Mouse (Mus musculus): ENCODE measurements around the gene Plekha7. TPM values are rescaled to one million over a fixed set of nuclear protein-coding genes. Genes with fewer than 3 reads are reported as not detected.

Plekha7 gene
- polyA plus RNA-seq, 1 experiment = 1.3 TPM

GRCm38 (mm10) chr7:116323331-116323964, 15.3 kb upstream of the Plekha7 start:
- H3K27me3 ChIP-seq (replicated peaks) = peaks cover 2% of the 10 kb centered on the region
- TF ChIP-seq GATA1 (IDR thresholded peaks at IDR 0.05; ENCODE audit: borderline replicate concordance, low read length) (no peak), FLI1 (IDR thresholded peaks at IDR 0.05; ENCODE audit: low read length) (no peak)
- no peaks in the 10 kb centered on the region for H3K36me3 ChIP-seq (replicated peaks; ENCODE audit: low read length)
- H3K4me3 ChIP-seq (replicated peaks) = peak overlapping the region; percentile 82
- H3K9me3 ChIP-seq = no peaks in the 10 kb centered on the region
- peaks cover 10% of the 10 kb centered on the region for H3K4me1 ChIP-seq

DNA sequence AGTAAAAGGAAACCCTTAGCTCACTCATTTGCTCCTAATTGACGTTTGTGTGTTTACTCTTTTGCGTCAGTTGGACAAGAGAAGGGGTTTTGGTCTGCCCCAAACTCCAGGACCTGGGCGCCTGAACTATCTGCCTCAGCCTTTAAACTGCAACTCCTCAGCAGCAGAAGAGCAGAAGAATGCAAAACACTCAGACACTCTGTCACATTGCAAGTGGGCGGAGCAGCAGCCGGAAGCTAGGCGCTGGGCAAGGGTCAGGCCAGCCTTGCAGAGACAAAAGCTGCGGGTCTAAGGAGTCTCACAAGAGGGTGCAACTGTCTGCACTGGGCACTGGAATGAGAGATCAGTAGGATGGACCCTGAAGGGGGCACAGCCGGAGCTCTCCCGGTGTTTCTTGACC, 1.3 kb upstream of the Plekha7 start:
- TF ChIP-seq FLI1 (IDR thresholded peaks at IDR 0.05; ENCODE audit: low read length) (no peak), GATA1 (IDR thresholded peaks at IDR 0.05; ENCODE audit: borderline replicate concordance, low read length) (no peak)
- Histone ChIP-seq H3K36me3 (replicated peaks; ENCODE audit: low read length) (no peaks in the 10 kb centered on the region), H3K4me1 (peaks cover 33% of the 10 kb centered on the region), H3K27me3 (replicated peaks) (peaks cover 54% of the 10 kb centered on the region), H3K4me3 (replicated peaks) (peak overlapping the region; percentile 84), H3K9me3 (no peaks in the 10 kb centered on the region)

- no peaks in the 10 kb centered on the region for H3K9me3 ChIP-seq
- H3K4me1 ChIP-seq = peaks cover 33% of the 10 kb centered on the region
- H3K4me3 ChIP-seq (replicated peaks) = peak overlapping the region; percentile 94
- H3K27me3 ChIP-seq (replicated peaks) = peaks cover 60% of the 10 kb centered on the region
- H3K36me3 ChIP-seq (replicated peaks; ENCODE audit: low read length) = no peaks in the 10 kb centered on the region
- TF ChIP-seq FLI1 (IDR thresholded peaks at IDR 0.05; ENCODE audit: low read length) (no peak), GATA1 (IDR thresholded peaks at IDR 0.05; ENCODE audit: borderline replicate concordance, low read length) (no peak)
These were observed 436 bp upstream of the Plekha7 start for GRCm38 (mm10) chr7:116308632-116308991.

DNA sequence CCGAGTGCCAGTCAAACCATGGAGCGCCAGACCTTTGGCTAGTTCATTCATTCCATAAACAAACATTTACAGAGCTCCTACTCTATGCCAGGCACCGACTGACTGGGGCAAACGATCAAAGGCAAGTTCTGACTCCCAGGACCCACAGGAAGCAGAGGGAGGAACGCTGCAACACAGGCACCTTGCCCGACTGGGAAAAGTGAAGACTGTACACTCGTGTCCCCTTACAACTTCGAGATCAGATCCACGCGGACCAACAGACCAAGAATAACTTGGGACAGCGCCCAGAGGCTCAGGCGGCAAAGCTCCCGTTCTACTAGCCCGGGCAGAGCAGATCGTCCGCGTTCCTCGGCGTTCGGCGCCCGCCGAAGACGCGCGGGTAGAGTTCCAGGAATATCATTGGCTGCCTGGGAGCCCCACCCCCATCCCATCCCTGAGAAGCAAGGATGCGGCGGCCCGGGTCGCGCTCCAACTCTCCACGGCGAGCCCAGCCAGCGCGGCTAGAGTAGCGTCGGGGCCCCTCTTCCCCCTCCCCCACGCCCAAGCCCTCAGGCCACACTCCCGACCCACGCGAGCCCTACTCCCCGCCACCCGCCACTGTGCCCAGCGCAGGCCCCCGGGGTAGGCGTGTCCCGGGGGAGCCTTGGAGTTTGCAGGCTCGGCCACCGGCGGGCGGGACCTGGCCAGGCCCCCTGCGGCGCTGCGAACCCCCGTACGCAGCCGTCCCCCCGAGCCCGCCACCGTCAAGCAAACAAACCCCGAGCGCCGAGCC, 891 bp downstream of the Plekha7 start:
- TF ChIP-seq FLI1 (IDR thresholded peaks at IDR 0.05; ENCODE audit: low read length) (no peak), GATA1 (IDR thresholded peaks at IDR 0.05; ENCODE audit: borderline replicate concordance, low read length) (no peak)
- Histone ChIP-seq H3K4me1 (peaks cover 33% of the 10 kb centered on the region), H3K27me3 (replicated peaks) (peaks cover 61% of the 10 kb centered on the region), H3K36me3 (replicated peaks; ENCODE audit: low read length) (no peaks in the 10 kb centered on the region), H3K4me3 (replicated peaks) (peak overlapping the region; percentile 94), H3K9me3 (no peaks in the 10 kb centered on the region)

DNA sequence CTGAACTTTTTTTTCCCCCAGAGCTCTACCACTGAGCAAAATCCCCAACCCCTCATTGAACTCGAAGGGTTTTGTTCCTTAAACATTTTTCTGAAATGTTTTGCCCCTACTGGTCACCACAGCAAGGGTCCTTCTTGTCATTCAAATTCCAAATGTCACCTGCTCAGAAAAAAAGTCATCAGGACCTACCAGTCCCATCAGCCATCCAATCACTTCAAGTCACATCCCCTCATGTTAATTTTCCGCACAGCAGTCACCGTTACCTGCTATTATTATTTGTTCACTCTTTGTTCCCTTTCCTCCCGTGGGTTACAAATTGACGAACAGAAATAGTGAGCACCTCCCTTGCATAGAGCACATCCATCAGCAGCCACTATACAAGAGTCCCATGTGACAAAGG, 1.6 kb downstream of the Plekha7 start:
- peaks cover 66% of the 10 kb centered on the region for H3K27me3 ChIP-seq (replicated peaks)
- peak overlapping the region; percentile 94 for H3K4me3 ChIP-seq (replicated peaks)
- H3K36me3 ChIP-seq (replicated peaks; ENCODE audit: low read length) = no peaks in the 10 kb centered on the region
- H3K9me3 ChIP-seq = no peaks in the 10 kb centered on the region
- TF ChIP-seq FLI1 (IDR thresholded peaks at IDR 0.05; ENCODE audit: low read length) (no peak), GATA1 (IDR thresholded peaks at IDR 0.05; ENCODE audit: borderline replicate concordance, low read length) (no peak)
- peaks cover 33% of the 10 kb centered on the region for H3K4me1 ChIP-seq

GRCm38 (mm10) chr7:116301661-116302311, 6.4 kb downstream of the Plekha7 start:
- no peaks in the 10 kb centered on the region for H3K9me3 ChIP-seq
- H3K27me3 ChIP-seq (replicated peaks) = peaks cover 56% of the 10 kb centered on the region
- H3K4me3 ChIP-seq (replicated peaks) = no peak overlapping the region
- TF ChIP-seq FLI1 (IDR thresholded peaks at IDR 0.05; ENCODE audit: low read length) (no peak), GATA1 (IDR thresholded peaks at IDR 0.05; ENCODE audit: borderline replicate concordance, low read length) (no peak)
- no peaks in the 10 kb centered on the region for H3K36me3 ChIP-seq (replicated peaks; ENCODE audit: low read length)
- peaks cover 7% of the 10 kb centered on the region for H3K4me1 ChIP-seq

DNA sequence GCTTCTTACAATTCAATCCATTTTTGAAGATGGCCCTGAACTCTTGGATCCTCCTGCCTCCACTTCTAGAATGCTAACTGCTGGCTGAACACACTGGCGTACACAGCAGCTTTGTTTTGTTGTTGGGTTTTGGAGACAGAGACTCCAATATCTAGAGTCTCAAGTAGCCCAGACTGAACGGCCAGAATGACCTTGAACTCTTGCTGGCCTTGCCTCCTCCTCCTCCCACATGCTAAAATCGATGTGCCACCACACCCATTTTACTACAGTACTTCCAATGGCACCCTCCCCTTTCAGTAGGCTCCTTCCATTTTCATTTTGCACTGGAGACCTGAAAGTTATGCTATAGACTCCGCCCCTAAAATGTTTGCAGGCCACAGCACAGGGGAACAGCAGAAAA, 7.0 kb downstream of the Plekha7 start:
- Histone ChIP-seq H3K4me1 (peaks cover 3% of the 10 kb centered on the region; the same call in 1 of the 2 replicates), H3K4me3 (replicated peaks) (no peak overlapping the region), H3K27me3 (replicated peaks) (peaks cover 50% of the 10 kb centered on the region), H3K36me3 (replicated peaks; ENCODE audit: low read length) (no peaks in the 10 kb centered on the region), H3K9me3 (no peaks in the 10 kb centered on the region)
- no peak for TF ChIP-seq FLI1 (IDR thresholded peaks at IDR 0.05; ENCODE audit: low read length)
- no peak for TF ChIP-seq GATA1 (IDR thresholded peaks at IDR 0.05; ENCODE audit: borderline replicate concordance, low read length)

- Histone ChIP-seq H3K36me3 (replicated peaks; ENCODE audit: low read length) (no peaks in the 10 kb centered on the region), H3K27me3 (replicated peaks) (peaks cover 32% of the 10 kb centered on the region), H3K4me1 (peaks cover 10% of the 10 kb centered on the region; the same call in 1 of the 2 replicates), H3K4me3 (replicated peaks) (no peak overlapping the region), H3K9me3 (no peaks in the 10 kb centered on the region)
- TF ChIP-seq GATA1 (IDR thresholded peaks at IDR 0.05; ENCODE audit: borderline replicate concordance, low read length) = no peak
- TF ChIP-seq FLI1 (IDR thresholded peaks at IDR 0.05; ENCODE audit: low read length) = no peak
These were observed 9.3 kb downstream of the Plekha7 start for GRCm38 (mm10) chr7:116298851-116299250.

DNA sequence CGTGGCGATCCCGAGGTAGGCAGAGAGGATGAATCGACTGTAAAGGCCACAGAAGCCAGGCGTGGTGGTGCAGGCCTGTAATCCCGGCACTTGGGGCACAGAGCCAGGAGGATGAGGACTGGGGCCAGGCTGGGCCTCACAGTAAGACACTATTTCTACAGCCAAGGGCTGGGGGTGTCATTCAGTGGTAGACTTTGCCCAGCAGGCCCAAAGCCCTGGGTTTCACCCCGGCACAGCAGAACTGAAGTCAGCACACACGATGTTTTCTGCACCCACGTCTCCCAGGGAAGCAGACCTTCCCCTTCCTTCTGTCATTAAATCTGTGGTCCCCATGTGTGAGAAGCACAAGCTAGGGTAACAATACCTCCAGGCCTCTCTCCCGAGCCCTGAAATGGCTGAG, 9.8 kb downstream of the Plekha7 start:
- Histone ChIP-seq H3K27me3 (replicated peaks) (peaks cover 31% of the 10 kb centered on the region), H3K4me3 (replicated peaks) (no peak overlapping the region), H3K36me3 (replicated peaks; ENCODE audit: low read length) (no peaks in the 10 kb centered on the region), H3K9me3 (no peaks in the 10 kb centered on the region), H3K4me1 (peaks cover 10% of the 10 kb centered on the region; the same call in 1 of the 2 replicates)
- TF ChIP-seq FLI1 (IDR thresholded peaks at IDR 0.05; ENCODE audit: low read length) = no peak
- TF ChIP-seq GATA1 (IDR thresholded peaks at IDR 0.05; ENCODE audit: borderline replicate concordance, low read length) = no peak

DNA sequence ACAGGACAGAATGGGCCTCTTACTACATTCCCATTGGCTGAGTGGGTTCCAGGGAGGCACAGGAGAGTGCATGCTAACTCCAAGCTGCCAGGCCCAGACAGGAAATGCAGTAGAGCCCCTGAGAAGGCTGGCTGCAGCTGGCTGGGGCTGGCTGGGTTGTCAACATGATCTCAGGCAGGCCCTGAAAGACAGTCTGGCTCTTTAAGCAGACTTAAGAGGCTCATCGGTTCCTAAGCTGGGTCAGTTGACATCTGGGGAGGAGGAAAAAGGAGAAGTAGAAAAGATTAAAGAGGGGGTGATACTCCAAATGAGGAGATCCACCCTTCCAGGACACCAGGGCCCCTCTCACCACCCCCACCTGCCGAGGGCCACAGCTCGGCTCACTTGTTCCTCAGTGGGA, 13.2 kb downstream of the Plekha7 start:
- Histone ChIP-seq H3K9me3 (no peaks in the 10 kb centered on the region), H3K27me3 (replicated peaks) (peaks cover 30% of the 10 kb centered on the region), H3K4me1 (peaks cover 10% of the 10 kb centered on the region; the same call in 1 of the 2 replicates), H3K36me3 (replicated peaks; ENCODE audit: low read length) (no peaks in the 10 kb centered on the region), H3K4me3 (replicated peaks) (no peak overlapping the region)
- TF ChIP-seq GATA1 (IDR thresholded peaks at IDR 0.05; ENCODE audit: borderline replicate concordance, low read length) (no peak), FLI1 (IDR thresholded peaks at IDR 0.05; ENCODE audit: low read length) (no peak)
